Mouse (Mus musculus): ENCODE results near the gene Zfp971. TPM values are rescaled to one million over a fixed set of nuclear protein-coding genes. Genes with fewer than 3 reads are reported as not detected.
A peak's percentile ranks its signal among the peaks of the same experiment; 100 is the strongest.
"Not testable (repeated sequence)": the region's sequence is repeated elsewhere in the genome, so short reads cannot be mapped to it uniquely, and the experiment has no call there.

The Zfp971 gene
- 15.4 and 15.9 TPM in 2 replicates for polyA plus RNA-seq (2012; rRNA removed)

DNA sequence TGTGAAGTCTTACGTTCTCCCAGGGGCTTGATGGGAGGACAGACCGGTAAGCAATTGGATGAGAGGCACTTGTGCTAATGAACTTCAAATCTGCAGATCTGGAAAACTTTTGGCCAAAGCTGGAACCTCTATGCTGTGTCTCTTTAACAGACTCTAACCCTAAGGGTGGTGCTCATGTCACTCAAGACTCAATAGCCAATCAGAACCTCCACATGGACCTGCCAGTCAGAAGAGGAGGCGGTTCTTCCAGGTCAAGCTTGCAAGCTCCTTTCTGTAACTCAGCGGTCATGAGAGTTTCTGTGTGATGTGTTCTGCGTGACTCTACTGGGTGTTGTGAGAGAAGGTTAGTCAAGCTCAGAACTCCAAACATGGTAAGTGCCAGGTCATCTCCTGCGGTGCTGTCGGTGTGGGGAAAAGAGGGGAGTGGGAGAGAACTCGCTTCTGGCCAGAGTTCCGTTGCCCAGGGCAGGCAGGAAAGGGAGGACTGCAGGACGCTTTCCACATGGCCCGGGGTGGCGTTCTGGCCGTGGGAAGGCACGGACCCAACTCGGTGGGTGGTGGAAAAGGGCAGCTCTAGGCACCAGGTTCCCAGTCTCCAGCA lies at the start of gene Zfp971:
TSS of gene Zfp971 (plus strand) at position 274 of the 601 bp plus-strand sequence.
- H3K4me3 ChIP-seq (replicated peaks; ENCODE audit: insufficient read depth, low read depth, low read length), result peak within 1 kb of the TSS; percentile 65
- peak; percentile 66 to 77 for DNase-seq
- not testable (repeated sequence) for H3K4me1 ChIP-seq (ENCODE audit: control insufficient read depth, insufficient read depth, low read length); H3K27ac ChIP-seq (ENCODE audit: insufficient read depth, low read length); H3K27me3 ChIP-seq (ENCODE audit: control insufficient read depth, insufficient read depth, low read length)
- WGBS, result under 1% methylated on average over 15 of the region's 15 CpGs

DNA sequence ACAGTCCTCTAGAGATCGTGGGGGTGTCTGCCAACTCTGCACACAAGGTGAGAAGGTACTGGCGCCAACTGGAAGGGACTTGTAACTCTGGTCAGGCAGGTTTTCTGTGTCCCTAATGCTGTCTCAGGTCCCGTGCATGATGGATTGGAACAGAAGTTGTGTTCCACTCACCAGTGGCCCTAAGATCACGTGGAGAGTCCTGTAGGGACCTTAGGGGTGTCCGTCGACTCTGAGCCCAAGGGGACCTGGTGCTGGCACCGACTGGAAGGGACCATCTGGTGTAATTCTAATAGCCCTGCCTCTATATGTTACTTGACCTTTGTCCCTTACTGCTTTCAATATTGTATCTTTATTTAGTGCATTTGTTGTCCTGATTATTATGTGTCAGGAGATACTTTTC lies 48.3 kb upstream of the Zfp971 start:
- H3K27ac ChIP-seq (ENCODE audit: insufficient read depth, low read length); H3K27me3 ChIP-seq (ENCODE audit: control insufficient read depth, insufficient read depth, low read length); H3K4me1 ChIP-seq (ENCODE audit: control insufficient read depth, insufficient read depth, low read length); H3K4me3 ChIP-seq (replicated peaks; ENCODE audit: insufficient read depth, low read depth, low read length); DNase-seq: not testable (repeated sequence)
- WGBS, result 76% methylated on average over 7 of the region's 7 CpGs

GRCm38 (mm10) chr2:178019486-178019885 lies 3.6 kb upstream of the Zfp971 start:
- not testable (repeated sequence) for H3K4me1 ChIP-seq (ENCODE audit: control insufficient read depth, insufficient read depth, low read length); H3K27me3 ChIP-seq (ENCODE audit: control insufficient read depth, insufficient read depth, low read length); H3K4me3 ChIP-seq (replicated peaks; ENCODE audit: insufficient read depth, low read depth, low read length); H3K27ac ChIP-seq (ENCODE audit: insufficient read depth, low read length); DNase-seq
- WGBS, result 87% methylated on average over 3 of the region's 3 CpGs

DNA sequence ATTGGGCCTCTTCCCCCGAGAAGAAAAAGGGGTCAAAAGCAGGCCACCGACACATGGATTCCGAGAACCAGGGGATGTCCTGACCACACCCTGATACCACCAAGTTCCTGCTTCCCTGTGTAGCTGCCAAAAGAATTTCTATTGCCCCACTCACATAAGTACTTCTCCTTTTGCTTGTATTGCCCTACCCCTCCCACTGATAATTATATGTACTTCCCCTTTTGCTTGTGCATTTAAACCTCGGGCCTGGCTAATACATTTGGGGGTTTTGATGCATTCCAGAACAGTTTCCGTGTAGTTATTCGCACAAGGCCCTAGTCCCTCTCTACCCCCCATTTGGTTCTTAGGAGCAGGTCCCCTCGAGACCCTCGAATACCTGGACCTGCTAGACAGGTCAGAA lies 2.3 kb upstream of the Zfp971 start:
- DNase-seq; H3K27me3 ChIP-seq (ENCODE audit: control insufficient read depth, insufficient read depth, low read length); H3K4me3 ChIP-seq (replicated peaks; ENCODE audit: insufficient read depth, low read depth, low read length); H3K4me1 ChIP-seq (ENCODE audit: control insufficient read depth, insufficient read depth, low read length); H3K27ac ChIP-seq (ENCODE audit: insufficient read depth, low read length): not testable (repeated sequence)
- 83% methylated on average over 8 of the region's 8 CpGs for WGBS

- not testable (repeated sequence) for H3K4me1 ChIP-seq (ENCODE audit: control insufficient read depth, insufficient read depth, low read length); H3K27ac ChIP-seq (ENCODE audit: insufficient read depth, low read length); H3K27me3 ChIP-seq (ENCODE audit: control insufficient read depth, insufficient read depth, low read length)
- peak in 1 of 2 experiments; percentile 4 for DNase-seq
- 13% methylated on average over 2 of the region's 2 CpGs for WGBS
- H3K4me3 ChIP-seq (replicated peaks; ENCODE audit: insufficient read depth, low read depth, low read length), result peak overlapping the region; percentile 15
These were observed 777 bp downstream of the Zfp971 start for GRCm38 (mm10) chr2:178023861-178024260.

- not testable (repeated sequence) for DNase-seq; H3K27ac ChIP-seq (ENCODE audit: insufficient read depth, low read length); H3K27me3 ChIP-seq (ENCODE audit: control insufficient read depth, insufficient read depth, low read length); H3K4me3 ChIP-seq (replicated peaks; ENCODE audit: insufficient read depth, low read depth, low read length); H3K4me1 ChIP-seq (ENCODE audit: control insufficient read depth, insufficient read depth, low read length)
- 97% methylated on average over 3 of the region's 3 CpGs for WGBS
These were observed 4.5 kb downstream of the Zfp971 start for GRCm38 (mm10) chr2:178027601-178028000.

DNA sequence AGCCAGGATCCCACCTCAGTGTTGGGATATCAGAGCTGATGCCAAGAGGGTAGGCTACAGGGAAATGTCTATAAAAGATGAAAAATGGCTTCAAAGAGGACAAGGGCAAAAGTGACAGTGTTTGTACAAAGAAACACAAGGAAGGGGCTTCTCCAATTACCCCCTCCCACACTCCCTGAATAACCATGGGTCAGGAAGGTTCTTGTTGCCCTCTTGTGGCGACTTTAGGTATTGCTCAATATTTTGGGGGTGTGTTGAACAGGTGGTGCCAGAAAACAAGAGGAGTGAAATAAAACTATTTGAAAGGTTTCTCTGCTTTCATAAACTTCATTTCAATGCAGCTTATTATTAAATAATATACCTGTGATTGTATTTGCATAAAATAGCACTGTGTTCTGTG lies 35.1 kb downstream of the Zfp971 start:
- no peak for TF ChIP-seq POLR2A (IDR thresholded peaks at IDR 0.05; ENCODE audit: borderline replicate concordance, insufficient read depth, low read length)
- peak; percentile 45; the same call in 1 of the 2 replicates for TF ChIP-seq CTCF (IDR thresholded peaks at IDR 0.05; ENCODE audit: borderline replicate concordance, insufficient read depth, low read depth, low read length)
- DNase-seq, result peak; percentile 19 to 31
- Histone ChIP-seq H3K4me3 (replicated peaks; ENCODE audit: insufficient read depth, low read depth, low read length) (no peak overlapping the region), H3K27ac (ENCODE audit: insufficient read depth, low read length) (no peak overlapping the region), H3K27me3 (ENCODE audit: control insufficient read depth, insufficient read depth, low read length) (no peaks in the 10 kb centered on the region), H3K4me1 (ENCODE audit: control insufficient read depth, insufficient read depth, low read length) (no peaks in the 10 kb centered on the region)
- 5% methylated on average over 1 of the region's 1 CpGs for WGBS

GRCm38 (mm10) chr2:178078166-178078717 lies 55.2 kb downstream of the Zfp971 start, which contains the start of gene Zfp931:
Gene Zfp931 (minus strand): TSS chr2:178078476.
- not testable (repeated sequence) for H3K27ac ChIP-seq (ENCODE audit: insufficient read depth, low read length); H3K27me3 ChIP-seq (ENCODE audit: control insufficient read depth, insufficient read depth, low read length); H3K4me1 ChIP-seq (ENCODE audit: control insufficient read depth, insufficient read depth, low read length)
- DNase-seq, result peak; percentile 32 to 39
- peak within 1 kb of the TSS; percentile 52 for H3K4me3 ChIP-seq (replicated peaks; ENCODE audit: insufficient read depth, low read depth, low read length)
- WGBS, result 0% methylated on average over 12 of the region's 14 CpGs

Other genes starting within 250 kb of the Zfp971 start
- 67.2 and 74.2 TPM in 2 replicates for gene Gm14325, start 182.9 kb upstream of the Zfp971 start, polyA plus RNA-seq (2012; rRNA removed)
- 3.4 and 4.1 TPM in 2 replicates for gene Gm14327, start 126.2 kb upstream of the Zfp971 start, polyA plus RNA-seq (2012; rRNA removed)
- gene Zfp972, start 97.7 kb upstream of the Zfp971 start, polyA plus RNA-seq (2012; rRNA removed), result 0.39 and 1.8 TPM in 2 replicates
- 21.8 and 22.1 TPM in 2 replicates for gene Gm14326, start 66.0 kb upstream of the Zfp971 start, polyA plus RNA-seq (2012; rRNA removed)
- gene Zfp931, start 55.2 kb downstream of the Zfp971 start, polyA plus RNA-seq (2012; rRNA removed), result 17.1 and 19.5 TPM in 2 replicates
- gene Phactr3, start 95.7 kb downstream of the Zfp971 start, polyA plus RNA-seq (2012; rRNA removed), result 75.5 and 79.8 TPM in 2 replicates

Measured in cerebellum, adult 2 months (tissue).